Mouse (Mus musculus) limb, embryonic 13.5 days (tissue): ENCODE data around the gene Uvssa. TPM values are rescaled to one million over a fixed set of nuclear protein-coding genes. Genes with fewer than 3 reads are reported as not detected.

Source experiments
- ATAC-seq: fragments of 200-750 bp; cut with Nextera tagmentation; 2 replicates; pipeline ENCODE4 v1.8.0; 2017; ENCODE audit warnings: low read depth, moderate number of reproducible peaks, moderate TSS enrichment; ENCODE audit not compliant: low FRiP score
- H3K27ac ChIP-seq: fragments of 300-500 bp; sonication (generic); 2 replicates; pipeline ENCODE4 v1.5.1; 2015; ENCODE audit warnings: inconsistent platforms, mild to moderate bottlenecking, moderate library complexity
- H3K27me3 ChIP-seq: fragments of 300-500 bp; sonication (generic); 2 replicates; pipeline ENCODE4 v1.6.1; 2015; ENCODE audit warnings: mild to moderate bottlenecking, inconsistent platforms
- H3K36me3 ChIP-seq: fragments of 300-500 bp; sonication (generic); 2 replicates; pipeline ENCODE4 v1.6.1; 2015; ENCODE audit warnings: inconsistent platforms, mild to moderate bottlenecking, moderate library complexity
- H3K4me1 ChIP-seq: fragments of 300-500 bp; sonication (generic); 2 replicates; pipeline ENCODE4 v1.6.1; 2015; ENCODE audit warnings: inconsistent platforms
- H3K4me2 ChIP-seq: fragments of 300-500 bp; sonication (generic); replicated peaks from 2 replicates; pipeline ENCODE4 v1.6.1; 2015; ENCODE audit warnings: inconsistent platforms, mild to moderate bottlenecking, moderate library complexity
- H3K4me3 ChIP-seq: fragments of 300-500 bp; sonication (generic); 2 replicates; pipeline ENCODE4 v1.5.1; 2015; ENCODE audit warnings: moderate library complexity, mild to moderate bottlenecking, inconsistent platforms
- H3K9ac ChIP-seq: fragments of 300-500 bp; sonication (generic); 2 replicates; pipeline ENCODE4 v1.6.1; 2015; ENCODE audit warnings: mild to moderate bottlenecking, inconsistent platforms
- H3K9me3 ChIP-seq: fragments of 300-500 bp; sonication (generic); 2 replicates; pipeline ENCODE4 v1.6.1; 2016; ENCODE audit warnings: inconsistent platforms
- WGBS: fragments of 180-500 bp; shearing (Covaris S2); methylation state at CpG from one replicate; pipeline ENCODE4 v1.1.7; 2015; 5-methylcytosine and 5-hydroxymethylcytosine counted together
- polyA plus RNA-seq: library from polyadenylated mRNA; unstranded; fragments of >200 nt; fragmentation: Nextera tagmentation; extraction: Ambion mirVana; gene quantifications from 2 replicates; pipeline ENCODE4 v1.2.1, GENCODE M21; 2015

Gene Uvssa
- polyA plus RNA-seq, 1 experiment from 2014 or later: 13.1 TPM

GRCm38 (mm10) chr5:33349706-33350105 lies 28.6 kb upstream of the Uvssa start:
- 74% methylated on average over 4 of the region's 4 CpGs for WGBS
- no peak for ATAC-seq
- no peak overlapping the region for H3K27ac ChIP-seq
- H3K27me3 ChIP-seq: no peaks in the 10 kb centered on the region
- H3K4me1 ChIP-seq: peaks cover 36% of the 10 kb centered on the region
- no peak overlapping the region for H3K4me2 ChIP-seq
- H3K9ac ChIP-seq: no peak overlapping the region
- H3K36me3 ChIP-seq: peaks cover 2% of the 10 kb centered on the region
- H3K9me3 ChIP-seq: no peaks in the 10 kb centered on the region
- H3K4me3 ChIP-seq: no peak overlapping the region

GRCm38 (mm10) chr5:33351556-33352272 lies 26.6 kb upstream of the Uvssa start:
- Histone ChIP-seq H3K4me2 (no peak overlapping the region), H3K9me3 (no peaks in the 10 kb centered on the region), H3K27me3 (no peaks in the 10 kb centered on the region), H3K9ac (no peak overlapping the region), H3K4me1 (peaks cover 36% of the 10 kb centered on the region), H3K27ac (no peak overlapping the region; the same call in 1 of the 2 replicates), H3K4me3 (no peak overlapping the region), H3K36me3 (no peaks in the 10 kb centered on the region)
- 69% methylated on average over 3 of the region's 3 CpGs for WGBS
- ATAC-seq: no peak

- H3K36me3 ChIP-seq: no peaks in the 10 kb centered on the region
- no peak overlapping the region; the same call in 1 of the 2 replicates for H3K27ac ChIP-seq
- H3K9me3 ChIP-seq: no peaks in the 10 kb centered on the region
- peaks cover 36% of the 10 kb centered on the region for H3K4me1 ChIP-seq
- no peak for ATAC-seq
- H3K4me2 ChIP-seq: no peak overlapping the region
- no peak overlapping the region for H3K4me3 ChIP-seq
- H3K9ac ChIP-seq: no peak overlapping the region
- H3K27me3 ChIP-seq: no peaks in the 10 kb centered on the region
- 61% methylated on average over 8 of the region's 8 CpGs for WGBS
These were observed 26.1 kb upstream of the Uvssa start for GRCm38 (mm10) chr5:33352273-33352645.

- H3K9me3 ChIP-seq: no peaks in the 10 kb centered on the region
- no peak overlapping the region for H3K4me3 ChIP-seq
- WGBS: 29% methylated on average over 3 of the region's 3 CpGs
- no peaks in the 10 kb centered on the region for H3K27me3 ChIP-seq
- no peak overlapping the region for H3K4me2 ChIP-seq
- H3K4me1 ChIP-seq: peaks cover 36% of the 10 kb centered on the region
- ATAC-seq: no peak
- no peak overlapping the region for H3K27ac ChIP-seq
- no peak overlapping the region for H3K9ac ChIP-seq
- H3K36me3 ChIP-seq: no peaks in the 10 kb centered on the region; the same call in 1 of the 2 replicates
These were observed 25.3 kb upstream of the Uvssa start for GRCm38 (mm10) chr5:33353011-33353410.

GRCm38 (mm10) chr5:33357494-33357893 lies 20.9 kb upstream of the Uvssa start:
- no peak overlapping the region for H3K4me2 ChIP-seq
- H3K4me3 ChIP-seq: no peak overlapping the region
- ATAC-seq: no peak
- 93% methylated on average over 1 of the region's 1 CpGs for WGBS
- no peak overlapping the region for H3K9ac ChIP-seq
- no peaks in the 10 kb centered on the region for H3K27me3 ChIP-seq
- no peak overlapping the region for H3K27ac ChIP-seq
- H3K4me1 ChIP-seq: peaks cover 15% of the 10 kb centered on the region
- peaks cover 43% of the 10 kb centered on the region for H3K36me3 ChIP-seq
- no peaks in the 10 kb centered on the region for H3K9me3 ChIP-seq

GRCm38 (mm10) chr5:33358467-33358866 lies 19.9 kb upstream of the Uvssa start:
- Histone ChIP-seq H3K36me3 (peaks cover 53% of the 10 kb centered on the region), H3K9me3 (no peaks in the 10 kb centered on the region)
- WGBS: 95% methylated on average over 4 of the region's 4 CpGs

GRCm38 (mm10) chr5:33363263-33363662 lies 15.1 kb upstream of the Uvssa start:
- Histone ChIP-seq H3K4me3 (no peak overlapping the region), H3K36me3 (peaks cover 95% of the 10 kb centered on the region), H3K27ac (no peak overlapping the region), H3K9me3 (no peaks in the 10 kb centered on the region), H3K4me1 (no peaks in the 10 kb centered on the region), H3K27me3 (no peaks in the 10 kb centered on the region), H3K9ac (no peak overlapping the region), H3K4me2 (no peak overlapping the region)
- 96% methylated on average over 5 of the region's 5 CpGs for WGBS
- no peak for ATAC-seq

More at GRCm38 (mm10) chr5:33358467-33358866, 19.9 kb upstream of the Uvssa start:
- H3K4me1 ChIP-seq: peaks cover 5% of the 10 kb centered on the region
- H3K27ac ChIP-seq: no peak overlapping the region
- no peak overlapping the region for H3K4me2 ChIP-seq
- H3K4me3 ChIP-seq: no peak overlapping the region
- no peak for ATAC-seq
- H3K9ac ChIP-seq: no peak overlapping the region
- no peaks in the 10 kb centered on the region for H3K27me3 ChIP-seq

- H3K9ac ChIP-seq: no peak overlapping the region; the same call in 1 of the 2 replicates
- no peaks in the 10 kb centered on the region for H3K27me3 ChIP-seq
- H3K36me3 ChIP-seq: peaks cover 97% of the 10 kb centered on the region
- H3K9me3 ChIP-seq: no peaks in the 10 kb centered on the region
- H3K4me1 ChIP-seq: no peaks in the 10 kb centered on the region
- no peak overlapping the region for H3K4me2 ChIP-seq
- no peak for ATAC-seq
- H3K4me3 ChIP-seq: no peak overlapping the region
- no peak overlapping the region for H3K27ac ChIP-seq
- WGBS: 92% methylated on average over 4 of the region's 4 CpGs
These were observed 9.7 kb upstream of the Uvssa start for GRCm38 (mm10) chr5:33368651-33369050.

- no peak overlapping the region for H3K27ac ChIP-seq
- no peak for ATAC-seq
- no peaks in the 10 kb centered on the region for H3K27me3 ChIP-seq
- no peaks in the 10 kb centered on the region for H3K4me1 ChIP-seq
- H3K9ac ChIP-seq: no peak overlapping the region
- H3K4me3 ChIP-seq: no peak overlapping the region
- no peak overlapping the region for H3K4me2 ChIP-seq
- no peaks in the 10 kb centered on the region for H3K9me3 ChIP-seq
- H3K36me3 ChIP-seq: peaks cover 85% of the 10 kb centered on the region
These were observed 7.2 kb upstream of the Uvssa start for GRCm38 (mm10) chr5:33371137-33371536.

- no peaks in the 10 kb centered on the region for H3K9me3 ChIP-seq
- H3K36me3 ChIP-seq: peaks cover 80% of the 10 kb centered on the region
- H3K4me1 ChIP-seq: no peaks in the 10 kb centered on the region
- H3K27ac ChIP-seq: no peak overlapping the region
- no peaks in the 10 kb centered on the region for H3K27me3 ChIP-seq
- no peak overlapping the region for H3K4me3 ChIP-seq
- WGBS: 93% methylated on average over 4 of the region's 4 CpGs
- H3K9ac ChIP-seq: no peak overlapping the region
- H3K4me2 ChIP-seq: no peak overlapping the region
- ATAC-seq: no peak
These were observed 6.7 kb upstream of the Uvssa start for GRCm38 (mm10) chr5:33371668-33372067.

- H3K9ac ChIP-seq: no peak overlapping the region
- no peak for ATAC-seq
- no peaks in the 10 kb centered on the region for H3K27me3 ChIP-seq
- WGBS: 84% methylated on average over 18 of the region's 18 CpGs
- H3K9me3 ChIP-seq: no peaks in the 10 kb centered on the region
- peaks cover 72% of the 10 kb centered on the region for H3K36me3 ChIP-seq
- H3K4me3 ChIP-seq: no peak overlapping the region
- H3K4me2 ChIP-seq: no peak overlapping the region
- H3K27ac ChIP-seq: no peak overlapping the region
- H3K4me1 ChIP-seq: 0 out of 2 replicates have a peak, but pooled peaks cover 4% of the 10 kb centered on the region
These were observed 5.9 kb upstream of the Uvssa start for GRCm38 (mm10) chr5:33372331-33373038.

- Histone ChIP-seq H3K4me1 (peaks cover 13% of the 10 kb centered on the region), H3K4me3 (peak overlapping the region; percentile 70), H3K36me3 (peaks cover 35% of the 10 kb centered on the region), H3K4me2 (peak overlapping the region; percentile 84), H3K9me3 (no peaks in the 10 kb centered on the region), H3K9ac (peak overlapping the region; percentile 52; the same call in 1 of the 2 replicates), H3K27me3 (no peaks in the 10 kb centered on the region), H3K27ac (no peak overlapping the region)
- no peak for ATAC-seq
- WGBS: 57% methylated on average over 6 of the region's 6 CpGs
These were observed 1.2 kb upstream of the Uvssa start for GRCm38 (mm10) chr5:33377176-33377575.
